Mouse (Mus musculus): Measurements from ENCODE around the gene Kyat3. TPM values are rescaled to one million over a fixed set of nuclear protein-coding genes. Genes with fewer than 3 reads are reported as not detected.

The Kyat3 gene
- polyA plus RNA-seq, 1 experiment, result 18.8 TPM

GRCm38 (mm10) chr3:142770518-142770917, 69.7 kb downstream of the Kyat3 start:
- peaks cover 3% of the 10 kb centered on the region; the same call in 1 of the 2 replicates for H3K4me1 ChIP-seq (ENCODE audit: control insufficient read depth, insufficient read depth, low read length)
- H3K4me3 ChIP-seq (ENCODE audit: insufficient read depth, low read length), result no peak overlapping the region
- no peak for TF ChIP-seq CTCF (IDR thresholded peaks at IDR 0.05; ENCODE audit: borderline replicate concordance, insufficient read depth, low read length)
- TF ChIP-seq POLR2A (IDR thresholded peaks at IDR 0.05; ENCODE audit: low read depth, low read length), result no peak
- no peak overlapping the region for H3K27ac ChIP-seq (ENCODE audit: insufficient read depth, low read length)

- Histone ChIP-seq H3K27ac (ENCODE audit: insufficient read depth, low read length) (no peak overlapping the region), H3K4me3 (ENCODE audit: insufficient read depth, low read length) (no peak overlapping the region), H3K4me1 (ENCODE audit: control insufficient read depth, insufficient read depth, low read length) (peaks cover 3% of the 10 kb centered on the region; the same call in 1 of the 2 replicates)
- TF ChIP-seq POLR2A (IDR thresholded peaks at IDR 0.05; ENCODE audit: low read depth, low read length), result no peak
- no peak for TF ChIP-seq CTCF (IDR thresholded peaks at IDR 0.05; ENCODE audit: borderline replicate concordance, insufficient read depth, low read length)
These were observed 72.8 kb downstream of the Kyat3 start for GRCm38 (mm10) chr3:142773538-142774191.

- Histone ChIP-seq H3K4me1 (ENCODE audit: control insufficient read depth, insufficient read depth, low read length) (peaks cover 3% of the 10 kb centered on the region; the same call in 1 of the 2 replicates), H3K27ac (ENCODE audit: insufficient read depth, low read length) (no peak overlapping the region), H3K4me3 (ENCODE audit: insufficient read depth, low read length) (no peak overlapping the region)
- TF ChIP-seq CTCF (IDR thresholded peaks at IDR 0.05; ENCODE audit: borderline replicate concordance, insufficient read depth, low read length) (no peak), POLR2A (IDR thresholded peaks at IDR 0.05; ENCODE audit: low read depth, low read length) (no peak)
These were observed 76.4 kb downstream of the Kyat3 start for GRCm38 (mm10) chr3:142777227-142777626.

GRCm38 (mm10) chr3:142786423-142787072, 85.7 kb downstream of the Kyat3 start:
- TF ChIP-seq CTCF (IDR thresholded peaks at IDR 0.05; ENCODE audit: borderline replicate concordance, insufficient read depth, low read length), result no peak
- TF ChIP-seq POLR2A (IDR thresholded peaks at IDR 0.05; ENCODE audit: low read depth, low read length), result no peak
- Histone ChIP-seq H3K4me3 (ENCODE audit: insufficient read depth, low read length) (no peak overlapping the region), H3K27ac (ENCODE audit: insufficient read depth, low read length) (no peak overlapping the region), H3K4me1 (ENCODE audit: control insufficient read depth, insufficient read depth, low read length) (no peaks in the 10 kb centered on the region)

GRCm38 (mm10) chr3:142795587-142795986, 94.7 kb downstream of the Kyat3 start:
- Histone ChIP-seq H3K27ac (ENCODE audit: insufficient read depth, low read length) (no peak overlapping the region), H3K4me3 (ENCODE audit: insufficient read depth, low read length) (no peak overlapping the region), H3K4me1 (ENCODE audit: control insufficient read depth, insufficient read depth, low read length) (no peaks in the 10 kb centered on the region)
- no peak for TF ChIP-seq POLR2A (IDR thresholded peaks at IDR 0.05; ENCODE audit: low read depth, low read length)
- no peak for TF ChIP-seq CTCF (IDR thresholded peaks at IDR 0.05; ENCODE audit: borderline replicate concordance, insufficient read depth, low read length)

Other genes starting within 250 kb of the Kyat3 start
- 0.67 TPM in 1 of 2 replicates, not detected in the other for gene Gbp5, start 207.1 kb upstream of the Kyat3 start, polyA plus RNA-seq (2011; ENCODE audit: insufficient read length, low read depth, missing spikeins)
- 3.3 and 6.4 TPM in 2 replicates for gene Gbp7, start 170.7 kb upstream of the Kyat3 start, polyA plus RNA-seq (2011; ENCODE audit: insufficient read length, low read depth, missing spikeins)
- gene Gbp3, start 141.0 kb upstream of the Kyat3 start, polyA plus RNA-seq (2011; ENCODE audit: insufficient read length, low read depth, missing spikeins), result 4.8 and 7.6 TPM in 2 replicates
- gene Gbp2b, start 106.2 kb upstream of the Kyat3 start, polyA plus RNA-seq (2011; ENCODE audit: insufficient read length, low read depth, missing spikeins), result not detected in 2 replicates
- gene Gbp2, start 80.4 kb upstream of the Kyat3 start, polyA plus RNA-seq (2011; ENCODE audit: insufficient read length, low read depth, missing spikeins), result 17.9 and 27.3 TPM in 2 replicates
- gene Gtf2b, start 64.0 kb downstream of the Kyat3 start, polyA plus RNA-seq (2011; ENCODE audit: insufficient read length, low read depth, missing spikeins), result 35.2 and 36.0 TPM in 2 replicates
- 64.4 and 75.0 TPM in 2 replicates for gene Pkn2, start 181.0 kb downstream of the Kyat3 start, polyA plus RNA-seq (2011; ENCODE audit: insufficient read length, low read depth, missing spikeins)

Data from embryonic fibroblast, embryonic 13.5 days (primary cell).